Mouse (Mus musculus): ENCODE results near the gene Akr1c20. TPM values are rescaled to one million over a fixed set of nuclear protein-coding genes. Genes with fewer than 3 reads are reported as not detected.

Gene Akr1c20
- under 1 TPM; 0.51 to 0.60 TPM for total RNA-seq (2021)
- long read RNA-seq, experiment 1 = 0 reads
- long read RNA-seq, experiment 2, partial matches to known transcripts = 0 of 1 reads
- long read RNA-seq, experiment 2, other reads (novel, unspliced or antisense) = 0 of 1 reads

DNA sequence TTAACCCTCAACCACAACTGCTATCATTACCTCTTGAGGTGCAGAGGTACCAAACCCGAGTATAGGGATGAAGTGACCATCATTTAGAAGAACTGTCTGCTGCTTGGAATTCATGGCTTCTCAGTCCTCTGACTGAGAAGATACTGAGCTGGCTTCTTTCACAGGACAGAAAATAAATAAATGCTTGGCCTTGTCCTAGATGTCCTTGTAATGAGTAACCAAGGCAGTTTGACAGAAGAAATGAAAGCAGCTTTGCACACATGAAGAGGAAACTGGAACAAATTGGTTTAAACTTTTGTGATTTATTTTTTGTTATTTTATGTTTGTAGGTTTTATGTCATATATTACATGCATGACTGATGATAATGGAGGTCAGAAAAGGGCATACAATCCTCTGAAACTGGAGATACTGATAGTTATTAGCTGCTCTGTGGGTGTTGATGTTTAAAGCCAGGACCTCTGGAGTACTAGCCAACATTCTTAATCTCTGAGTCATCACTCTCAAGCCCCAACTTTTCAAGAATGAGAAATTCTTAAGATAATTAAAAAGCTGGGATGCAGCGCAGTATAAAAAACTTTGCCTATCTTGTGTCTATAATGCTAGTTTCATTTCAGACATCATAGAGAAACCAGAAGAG is at the start of gene Akr1c20:
Akr1c20 (minus strand) TSS at position 145 of the 638 bp plus-strand sequence.
- DNase-seq (ENCODE audit: low spot score in 2 of 2) = no peak

DNA sequence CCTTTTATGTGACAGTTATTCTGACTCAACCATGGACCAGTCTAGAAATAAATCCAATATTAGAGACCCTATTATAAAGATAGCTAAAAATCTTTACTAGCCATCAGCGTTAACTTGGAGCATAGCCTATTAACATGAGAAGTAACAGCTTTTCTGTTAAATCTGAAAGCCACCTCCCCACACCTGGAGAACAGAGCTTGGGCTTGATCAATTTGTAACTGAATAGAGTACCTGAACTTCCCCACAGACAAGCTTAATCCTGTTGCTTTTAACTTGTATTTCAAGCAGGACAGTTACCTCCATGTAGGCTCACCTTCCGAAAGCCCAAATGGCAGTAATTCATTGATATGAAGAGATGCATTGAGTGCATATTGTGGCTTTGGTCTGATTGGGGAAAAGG is 42.9 kb upstream of the Akr1c20 start:
- no peak for DNase-seq (ENCODE audit: low spot score in 2 of 2)

GRCm38 (mm10) chr13:4560500-4560899 is 37.4 kb upstream of the Akr1c20 start:
- no peak for DNase-seq (ENCODE audit: low spot score in 2 of 2)

DNA sequence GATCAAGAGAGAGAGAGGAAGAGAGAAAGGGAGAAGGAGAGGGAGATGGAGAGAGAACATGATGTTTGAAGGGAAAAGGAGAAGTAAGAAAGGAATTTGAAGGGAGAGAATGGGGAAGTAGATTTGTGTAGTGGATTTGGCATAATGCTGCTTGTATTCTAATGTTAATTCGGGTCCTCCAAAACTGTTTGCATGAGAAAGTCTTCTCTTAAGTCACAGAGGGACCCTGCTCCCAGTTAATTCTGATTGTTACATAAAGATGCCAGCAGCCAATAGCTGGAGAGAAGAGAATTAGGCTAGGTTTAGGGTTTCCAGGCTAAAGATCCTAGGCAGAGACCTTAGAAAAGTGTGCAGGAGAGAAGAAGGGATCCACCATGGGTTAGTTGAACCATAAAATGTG is 36.0 kb upstream of the Akr1c20 start:
- no peak for DNase-seq (ENCODE audit: low spot score in 2 of 2)

GRCm38 (mm10) chr13:4514811-4515210 is 8.3 kb downstream of the Akr1c20 start:
- no peak for DNase-seq (ENCODE audit: low spot score in 2 of 2)

DNA sequence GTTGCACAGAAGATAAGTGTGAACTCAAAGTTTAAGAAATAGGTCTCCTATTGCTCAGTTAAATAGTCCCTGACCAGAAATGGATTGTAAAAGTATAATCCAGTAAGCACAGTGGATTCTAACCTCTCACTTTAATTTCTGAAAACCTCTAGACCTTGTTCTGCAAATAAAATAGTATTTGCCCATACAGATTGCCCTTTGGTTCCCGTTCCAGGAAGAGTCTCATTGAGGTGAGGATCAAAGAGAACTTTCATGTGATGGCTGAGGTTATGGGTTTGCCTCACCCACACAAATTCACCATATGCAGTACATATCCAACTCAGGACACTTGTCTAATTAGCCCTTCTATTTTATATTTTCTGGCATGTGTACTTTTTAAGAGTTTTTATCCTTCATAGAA is 55.2 kb downstream of the Akr1c20 start:
- no peak for DNase-seq (ENCODE audit: low spot score in 2 of 2)

GRCm38 (mm10) chr13:4465641-4466040 is 57.5 kb downstream of the Akr1c20 start:
- DNase-seq (ENCODE audit: low spot score in 2 of 2) = no peak

Other genes starting within 250 kb of the Akr1c20 start
- gene Akr1c12, start 243.9 kb downstream of the Akr1c20 start, total RNA-seq (2021) = not detected
- gene Akr1c6, start 89.0 kb downstream of the Akr1c20 start, total RNA-seq (2021) = not detected
- gene Akr1c21, start 50.7 kb upstream of the Akr1c20 start, total RNA-seq (2021) = under 1 TPM in 1 of 2 experiments, not detected in 1; 0.43 TPM
- gene Akr1e1, start 85.8 kb upstream of the Akr1c20 start, total RNA-seq (2021) = 10 to 100 TPM; 25.2 to 28.4 TPM